Comparison of ENCODE assay signal across 7 mouse cellular contexts in the genomic region with DNA sequence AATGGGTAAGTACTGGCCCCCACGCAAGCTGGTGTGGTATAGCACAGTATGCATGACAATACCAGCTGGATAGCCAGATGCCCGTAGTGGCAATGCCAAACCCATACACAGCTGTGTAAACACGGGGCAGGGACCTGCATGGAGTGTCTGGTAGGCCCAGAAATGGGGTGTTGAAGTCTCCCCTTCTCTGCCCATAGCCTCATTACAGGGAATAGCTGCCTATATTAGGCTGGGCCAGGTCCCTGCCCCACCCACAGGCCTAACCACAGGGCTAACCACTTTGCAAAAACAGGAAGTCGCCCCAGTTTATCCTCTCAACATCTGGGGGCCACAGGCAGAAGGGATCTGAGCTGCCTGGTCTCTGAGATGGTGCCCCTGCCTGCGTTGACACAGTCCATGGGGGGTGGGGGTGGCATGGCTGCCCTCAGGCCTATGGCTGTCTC. TPM values are rescaled to one million over a fixed set of nuclear protein-coding genes. Genes with fewer than 3 reads are reported as not detected.
DNase-seq lines count a peak whose midpoint lies in the region; ATAC-seq and TF ChIP-seq lines count a peak whose summit lies in the region.
"Not testable (repeated sequence)": the region's sequence is repeated elsewhere in the genome, so short reads cannot be mapped to it uniquely, and the experiment has no call there.

No protein-coding gene starts in this region.

- H3K9me3 ChIP-seq in intestine, embryonic 16.5 days (ENCODE audit: control insufficient read depth, low read length); liver, embryonic 16.5 days (replicated peaks; ENCODE audit: control insufficient read depth, low read length); midbrain, embryonic 13.5 days: not testable (repeated sequence)

- ATAC-seq in CD4-positive, CD25-positive, alpha-beta regulatory T cell, adult 4 months = peak; percentile 75
- ATAC-seq in intestine, embryonic 16.5 days = peak; percentile 6; the same call in 1 of the 2 replicates
- ATAC-seq in liver, embryonic 16.5 days (ENCODE audit: low read depth) = peak; percentile 70
- ATAC-seq in midbrain, embryonic 13.5 days = 0 out of 2 replicates have a peak, but pooled peaks have one; percentile 24

- 76% methylated on average over 5 of the region's 5 CpGs for WGBS in intestine, embryonic 16.5 days
- WGBS in liver, embryonic 16.5 days (ENCODE audit: insufficient replicate concordance) = 25% methylated on average over 5 of the region's 5 CpGs
- 75% methylated on average over 5 of the region's 5 CpGs for WGBS in midbrain, embryonic 13.5 days
- WGBS in spleen, adult 2 months = 9% methylated on average over 5 of the region's 5 CpGs

- H3K4me3 ChIP-seq in bone marrow macrophage, adult 2 months (ENCODE audit: insufficient read depth, low read length); intestine, embryonic 16.5 days (ENCODE audit: low read length); liver, embryonic 16.5 days (ENCODE audit: low read depth, low read length); midbrain, embryonic 13.5 days (replicated peaks); spleen, adult 2 months (ENCODE audit: extremely low read depth, insufficient read depth, insufficient read length): not testable (repeated sequence)

- not testable (repeated sequence) for H3K27me3 ChIP-seq in intestine, embryonic 16.5 days (replicated peaks; ENCODE audit: control insufficient read depth, insufficient read depth, low read length); liver, embryonic 16.5 days (ENCODE audit: control insufficient read depth, insufficient read depth, low read depth, low read length); midbrain, embryonic 13.5 days; spleen, adult 2 months (ENCODE audit: control insufficient read depth, insufficient read depth, low read length)

- TF ChIP-seq CTCF in bone marrow macrophage, adult 2 months (IDR thresholded peaks at IDR 0.05; ENCODE audit: low read depth, low read length); spleen, adult 2 months (IDR thresholded peaks at IDR 0.05; ENCODE audit: extremely low read depth, insufficient read depth, insufficient read length, insufficient replicate concordance): not testable (repeated sequence)

- not testable (repeated sequence) for TF ChIP-seq POLR2A in bone marrow macrophage, adult 2 months (IDR thresholded peaks at IDR 0.05; ENCODE audit: borderline replicate concordance, low read depth, low read length); spleen, adult 2 months (IDR thresholded peaks at IDR 0.05; ENCODE audit: low read depth, low read length)

- H3K9ac ChIP-seq in intestine, embryonic 16.5 days (ENCODE audit: low read depth, low read length); liver, embryonic 16.5 days (ENCODE audit: low read depth, low read length); midbrain, embryonic 13.5 days (replicated peaks): not testable (repeated sequence)

- H3K27ac ChIP-seq in bone marrow macrophage, adult 2 months (ENCODE audit: insufficient read depth, low read depth, low read length) = peak overlapping the region; percentile 8; the same call in 1 of the 2 replicates
- H3K27ac ChIP-seq in intestine, embryonic 16.5 days (ENCODE audit: low read length); liver, embryonic 16.5 days (ENCODE audit: low read length); midbrain, embryonic 13.5 days: not testable (repeated sequence)
- H3K27ac ChIP-seq in spleen, adult 2 months (ENCODE audit: insufficient read depth, low read length) = peak overlapping the region; percentile 87

- peaks cover 27% of the 10 kb centered on the region for H3K4me1 ChIP-seq in bone marrow macrophage, adult 2 months (ENCODE audit: control insufficient read depth, insufficient read depth, low read length)
- not testable (repeated sequence) for H3K4me1 ChIP-seq in intestine, embryonic 16.5 days (ENCODE audit: control insufficient read depth, insufficient read depth, low read length); liver, embryonic 16.5 days (ENCODE audit: control insufficient read depth, low read depth, low read length); midbrain, embryonic 13.5 days (replicated peaks)
- peaks cover 33% of the 10 kb centered on the region; the same call in 1 of the 2 replicates for H3K4me1 ChIP-seq in spleen, adult 2 months (ENCODE audit: control insufficient read depth, insufficient read depth, insufficient read length)

- H3K4me2 ChIP-seq in intestine, embryonic 16.5 days (ENCODE audit: low read depth, low read length); liver, embryonic 16.5 days (ENCODE audit: low read depth, low read length); midbrain, embryonic 13.5 days (replicated peaks): not testable (repeated sequence)

- H3K36me3 ChIP-seq in intestine, embryonic 16.5 days (ENCODE audit: control insufficient read depth, insufficient read depth, low read length); liver, embryonic 16.5 days (ENCODE audit: control insufficient read depth, insufficient read depth); midbrain, embryonic 13.5 days; spleen, adult 2 months (ENCODE audit: control insufficient read depth, insufficient read depth, low read length): not testable (repeated sequence)

- DNase-seq in spleen, adult 2 months (ENCODE audit: low read depth in 1 of 2, low spot score in 2 of 2) = peak in 1 of 2 experiments; percentile 42
- peak; percentile 79 for DNase-seq in thymus, postnatal 25 days

RNA-seq across cellular contexts. Expression of gene Alkbh4, which starts 13.2 kb away (rescaled TPM):
- polyA plus RNA-seq in CD4-positive, CD25-positive, alpha-beta regulatory T cell, adult 4 months (2017; shearing (Covaris generic)) = 10 to 100 TPM; 54.7 to 96.4 TPM
- 9.6 and 10.4 TPM in 2 replicates for polyA plus RNA-seq in bone marrow macrophage, adult 2 months (2012; ENCODE audit: insufficient read depth, insufficient read length, missing spikeins)
- polyA plus RNA-seq in intestine, embryonic 16.5 days (2015; fragmentation: Nextera tagmentation; extraction: Ambion mirVana) = 16.7 and 17.2 TPM in 2 replicates
- 11.3 and 12.9 TPM in 2 replicates for polyA plus RNA-seq in liver, embryonic 16.5 days (2015; fragmentation: Nextera tagmentation; extraction: Ambion mirVana)
- polyA plus RNA-seq in midbrain, embryonic 13.5 days (2015; fragmentation: Nextera tagmentation; extraction: Ambion mirVana) = 23.0 and 23.6 TPM in 2 replicates
- polyA plus RNA-seq in spleen, adult 2 months (2012; rRNA removed) = 19.6 and 28.4 TPM in 2 replicates

RNA-seq across cellular contexts. Expression of gene Lrwd1, which starts 13.3 kb away (rescaled TPM):
- polyA plus RNA-seq in CD4-positive, CD25-positive, alpha-beta regulatory T cell, adult 4 months (2017; shearing (Covaris generic)) = 10 to 100 TPM; 26.1 to 58.9 TPM
- 30.5 and 36.4 TPM in 2 replicates for polyA plus RNA-seq in bone marrow macrophage, adult 2 months (2012; ENCODE audit: insufficient read depth, insufficient read length, missing spikeins)
- 22.3 and 22.7 TPM in 2 replicates for polyA plus RNA-seq in intestine, embryonic 16.5 days (2015; fragmentation: Nextera tagmentation; extraction: Ambion mirVana)
- polyA plus RNA-seq in liver, embryonic 16.5 days (2015; fragmentation: Nextera tagmentation; extraction: Ambion mirVana) = 30.5 and 33.9 TPM in 2 replicates
- polyA plus RNA-seq in midbrain, embryonic 13.5 days (2015; fragmentation: Nextera tagmentation; extraction: Ambion mirVana) = 31.7 and 33.8 TPM in 2 replicates
- 39.5 and 46.4 TPM in 2 replicates for polyA plus RNA-seq in spleen, adult 2 months (2012; rRNA removed)

RNA-seq across cellular contexts. Expression of gene Orai2, which starts 21.4 kb away (rescaled TPM):
- 10 to 100 TPM; 42.9 to 80.7 TPM for polyA plus RNA-seq in CD4-positive, CD25-positive, alpha-beta regulatory T cell, adult 4 months (2017; shearing (Covaris generic))
- polyA plus RNA-seq in bone marrow macrophage, adult 2 months (2012; ENCODE audit: insufficient read depth, insufficient read length, missing spikeins) = 18.1 and 20.2 TPM in 2 replicates
- polyA plus RNA-seq in intestine, embryonic 16.5 days (2015; fragmentation: Nextera tagmentation; extraction: Ambion mirVana) = 6.3 and 7.1 TPM in 2 replicates
- polyA plus RNA-seq in liver, embryonic 16.5 days (2015; fragmentation: Nextera tagmentation; extraction: Ambion mirVana) = 3.6 and 4.0 TPM in 2 replicates
- 30.6 and 31.0 TPM in 2 replicates for polyA plus RNA-seq in midbrain, embryonic 13.5 days (2015; fragmentation: Nextera tagmentation; extraction: Ambion mirVana)
- polyA plus RNA-seq in spleen, adult 2 months (2012; rRNA removed) = 113 and 167 TPM in 2 replicates

RNA-seq across cellular contexts. Expression of gene Polr2j, which starts 32.7 kb away (rescaled TPM):
- 100 to 1,000 TPM; 119 to 120 TPM for polyA plus RNA-seq in CD4-positive, CD25-positive, alpha-beta regulatory T cell, adult 4 months (2017; shearing (Covaris generic))
- 82.8 and 86.7 TPM in 2 replicates for polyA plus RNA-seq in bone marrow macrophage, adult 2 months (2012; ENCODE audit: insufficient read depth, insufficient read length, missing spikeins)
- polyA plus RNA-seq in intestine, embryonic 16.5 days (2015; fragmentation: Nextera tagmentation; extraction: Ambion mirVana) = 212 and 230 TPM in 2 replicates
- 104 and 118 TPM in 2 replicates for polyA plus RNA-seq in liver, embryonic 16.5 days (2015; fragmentation: Nextera tagmentation; extraction: Ambion mirVana)
- 242 TPM in 2 replicates for polyA plus RNA-seq in midbrain, embryonic 13.5 days (2015; fragmentation: Nextera tagmentation; extraction: Ambion mirVana)
- 32.3 and 38.1 TPM in 2 replicates for polyA plus RNA-seq in spleen, adult 2 months (2012; rRNA removed)

RNA-seq across cellular contexts. Expression of gene Prkrip1, which starts 49.6 kb away (rescaled TPM):
- polyA plus RNA-seq in CD4-positive, CD25-positive, alpha-beta regulatory T cell, adult 4 months (2017; shearing (Covaris generic)) = 10 to 100 TPM; 31.0 to 49.0 TPM
- polyA plus RNA-seq in bone marrow macrophage, adult 2 months (2012; ENCODE audit: insufficient read depth, insufficient read length, missing spikeins) = 22.7 and 39.2 TPM in 2 replicates
- 38.5 and 44.1 TPM in 2 replicates for polyA plus RNA-seq in intestine, embryonic 16.5 days (2015; fragmentation: Nextera tagmentation; extraction: Ambion mirVana)
- polyA plus RNA-seq in liver, embryonic 16.5 days (2015; fragmentation: Nextera tagmentation; extraction: Ambion mirVana) = 20.0 and 20.8 TPM in 2 replicates
- 68.4 and 70.2 TPM in 2 replicates for polyA plus RNA-seq in midbrain, embryonic 13.5 days (2015; fragmentation: Nextera tagmentation; extraction: Ambion mirVana)
- 7.3 and 8.8 TPM in 2 replicates for polyA plus RNA-seq in spleen, adult 2 months (2012; rRNA removed)

Comparison
In these comparisons a context has a peak if more than half of its experiments do, and no peak if none do; other contexts are left out.
1. ATAC-seq: peak in every context shown above with its lines; median percentile 75 in CD4-positive, CD25-positive, alpha-beta regulatory T cell, adult 4 months; 70 in liver, embryonic 16.5 days; 24 in midbrain, embryonic 13.5 days; 6 in intestine, embryonic 16.5 days.